Mouse (Mus musculus): ENCODE data around the gene Brap.

DNA sequence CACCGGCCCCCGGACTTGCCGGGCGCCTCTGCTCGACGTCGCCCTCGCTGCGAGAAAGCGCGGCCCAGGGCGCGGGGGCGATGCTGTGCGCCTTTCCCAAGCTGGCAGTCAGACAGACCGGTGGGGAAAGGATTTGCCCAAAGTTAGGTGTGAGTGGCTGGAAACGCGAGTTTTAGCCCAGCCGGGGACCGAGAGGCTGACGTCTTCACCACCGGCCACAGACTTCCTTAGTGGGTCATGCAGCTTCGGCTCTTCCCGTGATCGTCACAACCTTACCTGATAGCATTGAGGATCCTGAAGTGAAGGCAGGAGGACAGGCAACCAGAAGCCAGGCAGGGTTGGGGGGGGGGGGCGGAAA lies 513 bp downstream of the Brap start:
- no peak for TF ChIP-seq CTCF (IDR thresholded peaks at IDR 0.05; ENCODE audit: low read depth, low read length)
- no peak for TF ChIP-seq POLR2A (IDR thresholded peaks at IDR 0.05; ENCODE audit: borderline replicate concordance, low read depth, low read length)
